Mouse (Mus musculus): ENCODE results near the gene Lrch1. TPM values are rescaled to one million over a fixed set of nuclear protein-coding genes. Genes with fewer than 3 reads are reported as not detected.

The Lrch1 gene
- polyA plus RNA-seq, 2 experiments: 13.0 to 15.2 TPM

DNA sequence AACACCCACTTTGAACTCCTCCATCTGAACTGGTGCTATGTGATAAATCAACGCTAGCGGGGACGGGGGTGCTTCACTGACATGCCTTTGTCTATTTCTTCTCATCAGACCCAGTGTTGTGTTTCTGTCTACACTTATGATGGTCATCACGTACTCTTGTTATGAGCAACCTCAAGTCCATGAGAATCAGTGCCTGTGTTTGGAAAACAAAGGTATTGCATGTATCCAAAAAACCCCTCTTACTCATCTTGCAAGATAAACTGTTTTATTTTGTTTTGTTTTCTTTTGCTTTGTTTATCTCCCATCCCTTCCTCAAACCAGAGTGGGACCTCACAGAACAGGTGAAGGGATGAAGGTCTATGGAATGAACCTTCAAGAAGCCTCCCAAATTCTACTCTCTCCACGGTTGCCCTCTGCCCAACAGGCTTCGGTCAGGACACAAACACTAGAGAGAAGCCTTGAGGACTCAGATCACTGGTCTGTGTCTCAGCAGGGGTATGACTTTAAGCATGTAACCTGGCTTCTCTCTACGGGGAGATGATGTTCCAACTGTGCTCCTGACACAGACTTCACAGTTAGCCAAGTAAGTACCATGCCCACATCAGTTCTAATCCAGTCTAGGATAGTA is 3.4 kb downstream of the Lrch1 start:
- ATAC-seq (ENCODE audit: low FRiP score, low read depth) (no peak), DNase-seq (ENCODE audit: low spot score) (no peak)
- H3K9me3 ChIP-seq (ENCODE audit: control insufficient read depth, low read length): no peaks in the 10 kb centered on the region
- no peaks in the 10 kb centered on the region for H3K27me3 ChIP-seq (ENCODE audit: control insufficient read depth, insufficient read depth, low read length)
- 0 out of 2 replicates have a peak, but pooled peaks cover 5% of the 10 kb centered on the region for H3K4me1 ChIP-seq (ENCODE audit: control insufficient read depth, insufficient read depth, low read length)
- no peak overlapping the region for H3K4me2 ChIP-seq (replicated peaks; ENCODE audit: low read depth, low read length, severe bottlenecking)
- no peak overlapping the region for H3K27ac ChIP-seq (replicated peaks; ENCODE audit: low read depth, low read length)
- 95% methylated on average over 7 of the region's 7 CpGs for WGBS
- H3K36me3 ChIP-seq (ENCODE audit: control insufficient read depth, insufficient read depth, low read length): peaks cover 3% of the 10 kb centered on the region; the same call in 1 of the 2 replicates
- no peak overlapping the region for H3K9ac ChIP-seq (ENCODE audit: low read depth, low read length, severe bottlenecking)
- no peak for TF ChIP-seq POLR2A (IDR thresholded peaks at IDR 0.05; ENCODE audit: borderline replicate concordance, extremely low read depth, insufficient read depth, insufficient read length)
- no peak overlapping the region for H3K4me3 ChIP-seq (replicated peaks; ENCODE audit: low read length)

DNA sequence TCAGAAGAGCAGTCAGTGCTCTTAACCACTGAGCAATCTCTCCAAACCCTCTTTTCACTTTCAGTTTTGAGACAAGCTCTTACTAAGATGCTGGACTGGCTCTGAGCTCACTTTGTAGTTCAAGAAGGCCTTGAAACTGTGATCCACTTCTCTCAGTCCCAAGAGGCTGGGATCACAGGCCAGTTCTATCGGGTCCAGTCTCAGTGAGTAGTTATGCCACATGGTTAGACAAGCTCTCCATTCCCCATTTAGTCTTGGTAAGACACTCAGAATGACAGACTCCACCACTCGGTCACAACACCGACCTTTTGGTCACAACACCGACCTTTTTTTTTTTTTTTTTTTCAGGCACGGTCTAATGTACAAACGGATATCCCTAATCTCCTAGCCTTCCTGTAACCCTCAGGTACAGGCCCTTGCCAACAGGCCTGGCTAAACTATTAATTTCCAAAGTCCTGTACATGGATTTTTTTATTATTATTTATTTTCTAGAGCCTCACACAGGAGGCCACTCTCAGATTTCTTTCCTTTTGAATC is 4.0 kb downstream of the Lrch1 start:
- no peak for DNase-seq (ENCODE audit: low spot score)
- no peak overlapping the region for H3K4me3 ChIP-seq (replicated peaks; ENCODE audit: low read length)
- 0 out of 2 replicates have a peak, but pooled peaks cover 5% of the 10 kb centered on the region for H3K4me1 ChIP-seq (ENCODE audit: control insufficient read depth, insufficient read depth, low read length)
- TF ChIP-seq POLR2A (IDR thresholded peaks at IDR 0.05; ENCODE audit: borderline replicate concordance, extremely low read depth, insufficient read depth, insufficient read length): no peak
- H3K36me3 ChIP-seq (ENCODE audit: control insufficient read depth, insufficient read depth, low read length): peaks cover 3% of the 10 kb centered on the region; the same call in 1 of the 2 replicates
- H3K4me2 ChIP-seq (replicated peaks; ENCODE audit: low read depth, low read length, severe bottlenecking): no peak overlapping the region
- no peak for ATAC-seq (ENCODE audit: low FRiP score, low read depth)
- 94% methylated on average over 6 of the region's 6 CpGs for WGBS
- H3K9ac ChIP-seq (ENCODE audit: low read depth, low read length, severe bottlenecking): no peak overlapping the region
- no peak overlapping the region for H3K27ac ChIP-seq (replicated peaks; ENCODE audit: low read depth, low read length)
- no peaks in the 10 kb centered on the region for H3K27me3 ChIP-seq (ENCODE audit: control insufficient read depth, insufficient read depth, low read length)
- H3K9me3 ChIP-seq (ENCODE audit: control insufficient read depth, low read length): no peaks in the 10 kb centered on the region

GRCm38 (mm10) chr14:74943024-74943423 is 4.7 kb downstream of the Lrch1 start:
- Histone ChIP-seq H3K4me3 (replicated peaks; ENCODE audit: low read length) (no peak overlapping the region), H3K4me1 (ENCODE audit: control insufficient read depth, insufficient read depth, low read length) (0 out of 2 replicates have a peak, but pooled peaks cover under 1% of the 10 kb centered on the region), H3K9ac (ENCODE audit: low read depth, low read length, severe bottlenecking) (no peak overlapping the region), H3K27ac (replicated peaks; ENCODE audit: low read depth, low read length) (no peak overlapping the region), H3K9me3 (ENCODE audit: control insufficient read depth, low read length) (no peaks in the 10 kb centered on the region), H3K4me2 (replicated peaks; ENCODE audit: low read depth, low read length, severe bottlenecking) (no peak overlapping the region), H3K27me3 (ENCODE audit: control insufficient read depth, insufficient read depth, low read length) (no peaks in the 10 kb centered on the region), H3K36me3 (ENCODE audit: control insufficient read depth, insufficient read depth, low read length) (peaks cover 3% of the 10 kb centered on the region; the same call in 1 of the 2 replicates)
- TF ChIP-seq POLR2A (IDR thresholded peaks at IDR 0.05; ENCODE audit: borderline replicate concordance, extremely low read depth, insufficient read depth, insufficient read length): no peak
- WGBS: 59% methylated on average over 8 of the region's 8 CpGs
- DNase-seq (ENCODE audit: low spot score) (no peak), ATAC-seq (ENCODE audit: low FRiP score, low read depth) (no peak)

- Histone ChIP-seq H3K4me3 (replicated peaks; ENCODE audit: low read length) (no peak overlapping the region), H3K27me3 (ENCODE audit: control insufficient read depth, insufficient read depth, low read length) (no peaks in the 10 kb centered on the region), H3K9me3 (ENCODE audit: control insufficient read depth, low read length) (no peaks in the 10 kb centered on the region), H3K27ac (replicated peaks; ENCODE audit: low read depth, low read length) (no peak overlapping the region), H3K4me1 (ENCODE audit: control insufficient read depth, insufficient read depth, low read length) (no peaks in the 10 kb centered on the region), H3K9ac (ENCODE audit: low read depth, low read length, severe bottlenecking) (no peak overlapping the region), H3K36me3 (ENCODE audit: control insufficient read depth, insufficient read depth, low read length) (peaks cover 3% of the 10 kb centered on the region; the same call in 1 of the 2 replicates), H3K4me2 (replicated peaks; ENCODE audit: low read depth, low read length, severe bottlenecking) (no peak overlapping the region)
- no peak for TF ChIP-seq POLR2A (IDR thresholded peaks at IDR 0.05; ENCODE audit: borderline replicate concordance, extremely low read depth, insufficient read depth, insufficient read length)
- no peak for ATAC-seq (ENCODE audit: low FRiP score, low read depth)
- WGBS: 76% methylated on average over 7 of the region's 7 CpGs
- DNase-seq (ENCODE audit: low spot score): no peak
Measured at GRCm38 (mm10) chr14:74941591-74941990, 6.1 kb downstream of the Lrch1 start.

DNA sequence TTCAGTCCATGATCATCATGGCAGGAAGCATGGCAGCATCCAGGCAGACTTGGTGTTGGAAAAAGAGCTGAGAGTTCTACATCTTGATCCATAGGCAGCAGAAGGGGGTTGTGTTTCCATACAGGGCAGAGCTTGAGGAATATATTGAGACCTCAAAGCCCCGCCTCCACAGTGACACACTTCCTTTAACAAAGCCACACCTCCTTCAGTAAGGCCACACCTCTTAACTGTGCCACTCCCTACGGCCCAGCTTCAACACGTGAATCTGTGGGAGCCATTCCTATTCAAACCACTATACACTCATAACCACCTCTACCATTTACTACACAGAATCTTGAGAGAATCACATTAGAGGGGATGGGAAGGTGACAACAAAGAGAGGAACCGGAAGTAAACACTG is 6.9 kb downstream of the Lrch1 start:
- H3K9ac ChIP-seq (ENCODE audit: low read depth, low read length, severe bottlenecking): no peak overlapping the region
- no peak overlapping the region for H3K27ac ChIP-seq (replicated peaks; ENCODE audit: low read depth, low read length)
- H3K27me3 ChIP-seq (ENCODE audit: control insufficient read depth, insufficient read depth, low read length): no peaks in the 10 kb centered on the region
- TF ChIP-seq POLR2A (IDR thresholded peaks at IDR 0.05; ENCODE audit: borderline replicate concordance, extremely low read depth, insufficient read depth, insufficient read length): no peak
- 85% methylated on average over 4 of the region's 4 CpGs for WGBS
- peaks cover 3% of the 10 kb centered on the region; the same call in 1 of the 2 replicates for H3K36me3 ChIP-seq (ENCODE audit: control insufficient read depth, insufficient read depth, low read length)
- no peaks in the 10 kb centered on the region for H3K4me1 ChIP-seq (ENCODE audit: control insufficient read depth, insufficient read depth, low read length)
- H3K4me3 ChIP-seq (replicated peaks; ENCODE audit: low read length): no peak overlapping the region
- no peaks in the 10 kb centered on the region for H3K9me3 ChIP-seq (ENCODE audit: control insufficient read depth, low read length)
- H3K4me2 ChIP-seq (replicated peaks; ENCODE audit: low read depth, low read length, severe bottlenecking): no peak overlapping the region
- DNase-seq (ENCODE audit: low spot score) (no peak), ATAC-seq (ENCODE audit: low FRiP score, low read depth) (no peak)

All from limb, embryonic 14.5 days (tissue).